Mouse (Mus musculus) testis, adult 2 months (tissue): Measurements from ENCODE around the gene Gm3005. TPM values are rescaled to one million over a fixed set of nuclear protein-coding genes. Genes with fewer than 3 reads are reported as not detected.
"Not testable (repeated sequence)": the region's sequence is repeated elsewhere in the genome, so short reads cannot be mapped to it uniquely, and the experiment has no call there.

Source experiments
- H3K27ac ChIP-seq: fragments of 200-500 bp; 2 replicates; pipeline ENCODE4 v1.5.1; 2012; ENCODE audit warnings: low read depth, low read length; ENCODE audit not compliant: control insufficient read depth, insufficient read depth
- H3K27me3 ChIP-seq: fragments of 200-500 bp; 2 replicates; pipeline ENCODE4 v1.6.1; 2012; ENCODE audit warnings: mild to moderate bottlenecking, low read length, moderate library complexity; ENCODE audit not compliant: control insufficient read depth, insufficient read depth
- H3K36me3 ChIP-seq: fragments of 200-500 bp; 2 replicates; pipeline ENCODE4 v1.6.1; 2012; ENCODE audit warnings: mild to moderate bottlenecking, low read length; ENCODE audit not compliant: control insufficient read depth, insufficient read depth
- H3K4me1 ChIP-seq: fragments of 200-500 bp; 2 replicates; pipeline ENCODE4 v1.6.1; 2012; ENCODE audit warnings: low read length; ENCODE audit not compliant: control insufficient read depth, insufficient read depth
- H3K4me3 ChIP-seq: fragments of 200-500 bp; 2 replicates; pipeline ENCODE4 v1.5.1; 2012; ENCODE audit warnings: low read depth, mild to moderate bottlenecking, low read length, moderate library complexity, mixed read lengths; ENCODE audit not compliant: control insufficient read depth
- polyA plus RNA-seq: library from polyadenylated mRNA; depleted of rRNA; stranded (reverse); fragments of >200 nt; gene quantifications from 2 replicates; pipeline ENCODE4 v1.2.3, GENCODE M21; 2012; rRNA removed

Gene Gm3005
- polyA plus RNA-seq, result 1.5 and 1.7 TPM in 2 replicates

DNA sequence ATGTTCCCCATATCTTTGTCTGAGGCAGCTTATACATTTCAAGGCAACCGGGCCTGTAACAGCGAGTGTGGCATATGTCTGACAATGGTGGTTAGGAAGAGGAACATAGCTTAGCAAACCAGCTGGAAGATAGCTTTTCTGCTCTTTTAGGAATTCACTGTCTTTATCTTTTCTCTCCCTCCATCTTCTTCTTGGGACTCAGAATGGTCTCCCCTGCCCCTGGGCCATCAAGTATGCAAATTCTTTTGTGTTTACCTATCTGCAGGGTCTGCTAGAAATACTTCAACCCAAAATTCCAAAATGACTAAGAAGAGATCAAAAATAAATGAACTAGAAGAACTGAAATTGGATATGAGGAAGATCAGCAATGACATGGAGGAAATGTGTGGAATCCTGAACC, at the start of gene Gm3005:
Gene Gm3005 (plus strand): TSS at position 301 of the 400 bp plus-strand sequence.
- H3K27ac ChIP-seq, H3K4me1 ChIP-seq, H3K4me3 ChIP-seq, H3K27me3 ChIP-seq, H3K36me3 ChIP-seq: not testable (repeated sequence)

DNA sequence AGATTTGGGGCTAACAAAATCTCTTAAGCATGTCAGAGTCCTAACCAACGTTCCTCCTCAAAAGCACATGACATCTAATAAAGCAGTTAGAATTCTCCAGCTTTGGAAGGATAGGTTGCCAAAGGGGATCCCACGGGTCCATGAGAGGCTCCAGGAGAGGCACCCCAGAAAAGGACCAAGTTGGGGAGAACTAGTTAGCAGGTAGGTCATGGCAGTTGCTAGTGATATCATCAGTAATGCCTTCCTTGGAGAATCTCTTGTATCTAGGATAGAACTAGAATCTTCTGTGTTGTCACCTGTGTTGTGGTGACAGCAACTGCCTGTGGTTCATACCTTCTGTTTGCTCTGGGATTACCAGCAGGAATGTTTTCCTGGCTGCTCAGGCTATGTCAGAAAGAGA, 33.1 kb upstream of the Gm3005 start, which contains the start of gene Gm10413:
Gene Gm10413 (plus strand): TSS at position 301 of the 400 bp plus-strand sequence.
- not testable (repeated sequence) for H3K4me3 ChIP-seq, H3K4me1 ChIP-seq, H3K27ac ChIP-seq, H3K36me3 ChIP-seq, H3K27me3 ChIP-seq

DNA sequence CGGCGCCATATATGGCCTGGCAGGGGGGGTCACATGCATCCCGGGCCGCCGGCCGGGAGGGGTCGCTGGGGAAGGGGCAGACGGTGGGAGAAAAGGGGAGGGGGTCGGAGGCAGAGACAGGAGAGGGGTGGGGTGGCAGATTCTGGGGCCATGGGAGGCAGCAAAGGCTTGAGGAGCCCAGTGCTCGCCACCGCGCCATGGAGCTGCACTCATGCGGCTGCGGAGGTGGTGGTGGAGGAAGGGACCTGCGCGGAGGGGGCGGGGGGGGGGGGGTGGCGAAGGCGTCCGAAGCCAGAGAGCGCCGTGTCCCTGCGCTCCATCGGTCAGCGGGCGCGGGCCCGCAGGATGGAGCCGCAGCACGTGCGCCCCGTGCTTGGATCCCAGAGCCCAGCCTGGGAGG, 15.6 kb upstream of the Gm3005 start, which contains the start of gene Gm10409:
Gene Gm10409 (plus strand): TSS at position 301 of the 400 bp plus-strand sequence.
- not testable (repeated sequence) for H3K27me3 ChIP-seq

DNA sequence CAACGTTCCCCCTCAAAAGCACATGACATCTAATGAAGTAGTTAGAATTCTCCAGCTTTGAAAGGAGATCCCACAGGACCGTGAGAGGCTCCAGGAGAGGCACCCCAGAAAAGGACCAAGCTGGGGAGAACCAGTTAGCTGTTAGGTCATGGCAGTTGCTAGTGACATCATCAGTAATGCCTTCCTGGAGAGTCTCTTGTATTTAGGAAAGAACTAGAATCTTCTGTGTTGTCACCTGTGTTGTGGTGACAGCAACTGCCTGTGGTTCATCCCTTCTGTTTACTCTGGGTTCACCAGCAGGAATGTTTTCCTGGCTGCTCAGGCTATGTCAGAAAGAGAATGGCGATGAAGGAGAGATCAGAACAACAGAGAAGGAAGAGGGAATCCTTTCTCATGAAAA, 21.2 kb downstream of the Gm3005 start, which contains the start of gene Gm10408:
Gene Gm10408 (plus strand): TSS at position 301 of the 400 bp plus-strand sequence.
- H3K27me3 ChIP-seq, H3K4me1 ChIP-seq, H3K4me3 ChIP-seq, H3K36me3 ChIP-seq, H3K27ac ChIP-seq: not testable (repeated sequence)

More for the DNA sequence above, 15.6 kb upstream of the Gm3005 start, which contains the start of gene Gm10409:
- H3K36me3 ChIP-seq, H3K27ac ChIP-seq, H3K4me3 ChIP-seq, H3K4me1 ChIP-seq: not testable (repeated sequence)

DNA sequence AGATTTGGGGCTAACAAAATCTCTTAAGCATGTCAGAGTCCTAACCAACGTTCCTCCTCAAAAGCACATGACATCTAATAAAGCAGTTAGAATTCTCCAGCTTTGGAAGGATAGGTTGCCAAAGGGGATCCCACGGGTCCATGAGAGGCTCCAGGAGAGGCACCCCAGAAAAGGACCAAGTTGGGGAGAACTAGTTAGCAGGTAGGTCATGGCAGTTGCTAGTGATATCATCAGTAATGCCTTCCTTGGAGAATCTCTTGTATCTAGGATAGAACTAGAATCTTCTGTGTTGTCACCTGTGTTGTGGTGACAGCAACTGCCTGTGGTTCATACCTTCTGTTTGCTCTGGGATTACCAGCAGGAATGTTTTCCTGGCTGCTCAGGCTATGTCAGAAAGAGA, 206.3 kb downstream of the Gm3005 start, which contains the start of gene Gm3012:
Gene Gm3012 (plus strand): TSS at position 301 of the 400 bp plus-strand sequence.
- not testable (repeated sequence) for H3K27me3 ChIP-seq, H3K27ac ChIP-seq, H3K4me1 ChIP-seq

More for the DNA sequence above, 206.3 kb downstream of the Gm3005 start, which contains the start of gene Gm3012:
- H3K36me3 ChIP-seq, H3K4me3 ChIP-seq: not testable (repeated sequence)

Other genes starting within 250 kb of the Gm3005 start
- gene Gm5795, start 239.8 kb upstream of the Gm3005 start, polyA plus RNA-seq, result 38.2 and 40.7 TPM in 2 replicates
- gene D830030K20Rik, start 219.6 kb upstream of the Gm3005 start, polyA plus RNA-seq, result 0.41 and 0.78 TPM in 2 replicates
- gene Gm2956, start 95.5 kb upstream of the Gm3005 start, polyA plus RNA-seq, result 0.13 TPM in 1 of 2 replicates, not detected in the other
- 6.7 and 7.3 TPM in 2 replicates for gene Gm10413, start 33.0 kb upstream of the Gm3005 start, polyA plus RNA-seq
- 0.57 and 0.65 TPM in 2 replicates for gene Gm10409, start 15.5 kb upstream of the Gm3005 start, polyA plus RNA-seq
- gene Gm10408, start 21.3 kb downstream of the Gm3005 start, polyA plus RNA-seq, result 0.08 and 0.26 TPM in 2 replicates
- gene Gm3012, start 206.4 kb downstream of the Gm3005 start, polyA plus RNA-seq, result 6.7 and 7.3 TPM in 2 replicates
- gene Gm3020, start 223.9 kb downstream of the Gm3005 start, polyA plus RNA-seq, result 0.57 and 0.65 TPM in 2 replicates